Mouse (Mus musculus) left cerebral cortex, postnatal 14 days (tissue): ENCODE results near the gene Olfr1301. TPM values are rescaled to one million over a fixed set of nuclear protein-coding genes. Genes with fewer than 3 reads are reported as not detected.

Source experiments
- DNase-seq, 2 experiments: peaks; one replicate each; pipeline ENCODE4 v3.0.0; 2021 to 2022; ENCODE audit warnings: low spot score in 2 of 2, mixed read lengths in 1 of 2
- intact Hi-C: fragments of 180-260 bp; cut with DNase I; formaldehyde crosslinking; loops from one replicate; pipeline ENCODE4 v1.15.1; 2025
- long read RNA-seq, 2 experiments: library from polyadenylated mRNA; stranded (forward); transcript quantifications; one replicate each; pipeline ENCODE4 v2.0.0; 2021
- total RNA-seq, 2 experiments: library from RNA; stranded (reverse); gene quantifications; 2 replicates each; pipeline ENCODE4 v1.2.3; 2021

The Olfr1301 gene
- not detected for total RNA-seq
- long read RNA-seq, experiment 1, result 0 reads
- long read RNA-seq, experiment 2, result 0 reads

- DNase-seq, result no peak
- intact Hi-C loops, result no loop called here
Observed at GRCm38 (mm10) chr2:111750706-111751105, at the start of gene Olfr1301. Gene Olfr1301, plus strand, starts transcription at chr2:111751006.

- no peak for DNase-seq
- intact Hi-C loops, result no loop called here
Observed at GRCm38 (mm10) chr2:111726739-111727138, 24.1 kb upstream of the Olfr1301 start.

- intact Hi-C loops, result no loop called here
- DNase-seq, result no peak
Observed at GRCm38 (mm10) chr2:111777129-111777528, 26.3 kb downstream of the Olfr1301 start, which contains the start of gene Olfr1302. Gene Olfr1302, plus strand, starts transcription at chr2:111777429.

Other genes with a start within 250 kb of the Olfr1301 start
- gene Olfr1293-ps, start 225.8 kb upstream of the Olfr1301 start, total RNA-seq, result not detected
- not detected for gene Olfr1294, start 210.7 kb upstream of the Olfr1301 start, total RNA-seq
- not detected for gene Olfr1295, start 181.3 kb upstream of the Olfr1301 start, total RNA-seq
- not detected for gene Olfr1297, start 124.5 kb upstream of the Olfr1301 start, total RNA-seq
- not detected for gene Olfr1298, start 101.8 kb upstream of the Olfr1301 start, total RNA-seq
- gene Olfr1299, start 89.6 kb upstream of the Olfr1301 start, total RNA-seq, result not detected
- gene Olfr1302, start 26.4 kb downstream of the Olfr1301 start, total RNA-seq, result not detected
- gene Olfr1303, start 69.3 kb downstream of the Olfr1301 start, total RNA-seq, result not detected
- not detected for gene Olfr1305, start 126.1 kb downstream of the Olfr1301 start, total RNA-seq
- not detected for gene Olfr1306, start 165.3 kb downstream of the Olfr1301 start, total RNA-seq
- gene Olfr1307, start 198.4 kb downstream of the Olfr1301 start, total RNA-seq, result under 1 TPM; 0.04 to 0.07 TPM
- gene Olfr1308, start 213.9 kb downstream of the Olfr1301 start, total RNA-seq, result not detected
- not detected for gene Olfr1309, start 239.3 kb downstream of the Olfr1301 start, total RNA-seq